Mouse (Mus musculus) hindbrain, embryonic 11.5 days (tissue): Measurements from ENCODE around the gene E330034G19Rik. TPM values are rescaled to one million over a fixed set of nuclear protein-coding genes. Genes with fewer than 3 reads are reported as not detected.
"Not testable (repeated sequence)": the region's sequence is repeated elsewhere in the genome, so short reads cannot be mapped to it uniquely, and the experiment has no call there.

Source experiments
- ATAC-seq: fragments of 200-750 bp; cut with Nextera tagmentation; 2 replicates; pipeline ENCODE4 v1.8.0; 2017; ENCODE audit warnings: mild to moderate bottlenecking, moderate TSS enrichment, moderate library complexity; ENCODE audit not compliant: low FRiP score
- DNase-seq: peaks from one replicate; pipeline ENCODE4 v3.0.0-alpha.2; 2015; ENCODE audit warnings: low spot score
- H3K27ac ChIP-seq: fragments of 300-500 bp; sonication (generic); 2 replicates; pipeline ENCODE4 v1.5.1; 2014; ENCODE audit warnings: mild to moderate bottlenecking, low read depth, low read length
- H3K27me3 ChIP-seq: fragments of 300-500 bp; sonication (generic); 2 replicates; pipeline ENCODE4 v1.6.1; 2014; ENCODE audit warnings: mild to moderate bottlenecking, low read length, moderate library complexity, mixed read lengths; ENCODE audit not compliant: control insufficient read depth, insufficient read depth
- H3K36me3 ChIP-seq: fragments of 300-500 bp; sonication (generic); 2 replicates; pipeline ENCODE4 v1.6.1; 2014; ENCODE audit warnings: mild to moderate bottlenecking, low read length, moderate library complexity, mixed read lengths; ENCODE audit not compliant: control insufficient read depth, insufficient read depth
- H3K4me1 ChIP-seq: fragments of 300-500 bp; sonication (generic); replicated peaks from 2 replicates; pipeline ENCODE4 v1.6.1; 2014; ENCODE audit warnings: low read length, mixed read lengths; ENCODE audit not compliant: control insufficient read depth, insufficient read depth
- H3K4me2 ChIP-seq: fragments of 300-500 bp; sonication (generic); replicated peaks from 2 replicates; pipeline ENCODE4 v1.6.1; 2014; ENCODE audit warnings: mild to moderate bottlenecking, low read depth, low read length
- H3K4me3 ChIP-seq: fragments of 300-500 bp; sonication (generic); 2 replicates; pipeline ENCODE4 v1.5.1; 2014; ENCODE audit warnings: low read depth, low read length
- H3K9ac ChIP-seq: fragments of 300-500 bp; sonication (generic); 2 replicates; pipeline ENCODE4 v1.6.1; 2014; ENCODE audit warnings: low read depth, low read length
- H3K9me3 ChIP-seq: fragments of 300-500 bp; sonication (generic); 2 replicates; pipeline ENCODE4 v1.6.1; 2016; ENCODE audit warnings: low read length; ENCODE audit not compliant: control insufficient read depth
- WGBS: fragments of 180-500 bp; shearing (Covaris S2); extraction: QIAGEN DNeasy Blood & Tissue Kit; methylation state at CpG from one replicate; pipeline ENCODE4 v1.1.7; 2014; 5-methylcytosine and 5-hydroxymethylcytosine counted together
- polyA plus RNA-seq: library from polyadenylated mRNA; unstranded; fragments of >200 nt; fragmentation: Nextera tagmentation; extraction: Ambion mirVana; gene quantifications from 2 replicates; pipeline ENCODE4 v1.2.1, GENCODE M21; 2014

Gene E330034G19Rik
- polyA plus RNA-seq, 1 experiment from 2014 or later: not detected

GRCm38 (mm10) chr14:24293631-24294030 lies 617 bp downstream of the E330034G19Rik start:
- Histone ChIP-seq H3K9ac (no peak overlapping the region), H3K27ac (no peak overlapping the region), H3K36me3 (no peaks in the 10 kb centered on the region), H3K4me3 (no peak overlapping the region), H3K9me3 (no peaks in the 10 kb centered on the region), H3K27me3 (no peaks in the 10 kb centered on the region), H3K4me1 (no peaks in the 10 kb centered on the region), H3K4me2 (no peak overlapping the region)
- 84% methylated on average over 5 of the region's 5 CpGs for WGBS
- ATAC-seq: no peak
- DNase-seq: no peak

- H3K4me2 ChIP-seq, H3K9ac ChIP-seq, ATAC-seq, DNase-seq, H3K4me1 ChIP-seq, H3K27me3 ChIP-seq, H3K9me3 ChIP-seq, H3K27ac ChIP-seq, H3K36me3 ChIP-seq, H3K4me3 ChIP-seq: not testable (repeated sequence)
- WGBS: 86% methylated on average over 1 of the region's 1 CpGs
Measured at GRCm38 (mm10) chr14:24302126-24302525, 9.1 kb downstream of the E330034G19Rik start.

GRCm38 (mm10) chr14:24306667-24307066 lies 13.7 kb downstream of the E330034G19Rik start:
- DNase-seq: no peak
- Histone ChIP-seq H3K4me1 (no peaks in the 10 kb centered on the region), H3K36me3 (no peaks in the 10 kb centered on the region), H3K4me3 (no peak overlapping the region), H3K4me2 (no peak overlapping the region), H3K27ac (no peak overlapping the region), H3K9me3 (no peaks in the 10 kb centered on the region), H3K27me3 (no peaks in the 10 kb centered on the region), H3K9ac (no peak overlapping the region)
- no peak for ATAC-seq
- 82% methylated on average over 6 of the region's 6 CpGs for WGBS

- no peak overlapping the region for H3K4me2 ChIP-seq
- no peak overlapping the region for H3K27ac ChIP-seq
- no peaks in the 10 kb centered on the region for H3K4me1 ChIP-seq
- H3K27me3 ChIP-seq: no peaks in the 10 kb centered on the region
- WGBS: 96% methylated on average over 1 of the region's 1 CpGs
- H3K36me3 ChIP-seq: no peaks in the 10 kb centered on the region
- H3K4me3 ChIP-seq: no peak overlapping the region
- no peak overlapping the region for H3K9ac ChIP-seq
- no peaks in the 10 kb centered on the region for H3K9me3 ChIP-seq
- no peak for DNase-seq
- ATAC-seq: no peak
Measured at GRCm38 (mm10) chr14:24307146-24307545, 14.1 kb downstream of the E330034G19Rik start.

- ATAC-seq: no peak
- DNase-seq: peak; percentile 80
- no peaks in the 10 kb centered on the region for H3K36me3 ChIP-seq
- no peak overlapping the region for H3K9ac ChIP-seq
- H3K4me2 ChIP-seq: no peak overlapping the region
- no peak overlapping the region for H3K27ac ChIP-seq
- no peaks in the 10 kb centered on the region for H3K27me3 ChIP-seq
- H3K4me1 ChIP-seq: no peaks in the 10 kb centered on the region
- WGBS: 41% methylated on average over 3 of the region's 3 CpGs
- no peaks in the 10 kb centered on the region for H3K9me3 ChIP-seq
- no peak overlapping the region for H3K4me3 ChIP-seq
Measured at GRCm38 (mm10) chr14:24311110-24311509, 18.1 kb downstream of the E330034G19Rik start.

- H3K36me3 ChIP-seq, H3K9me3 ChIP-seq, H3K9ac ChIP-seq, H3K4me2 ChIP-seq, H3K27ac ChIP-seq, H3K4me3 ChIP-seq, ATAC-seq, H3K27me3 ChIP-seq, DNase-seq, H3K4me1 ChIP-seq: not testable (repeated sequence)
- 86% methylated on average over 3 of the region's 3 CpGs for WGBS
Measured at GRCm38 (mm10) chr14:24347007-24347406, 54.0 kb downstream of the E330034G19Rik start.

- Histone ChIP-seq H3K36me3 (no peaks in the 10 kb centered on the region), H3K27ac (no peak overlapping the region), H3K9me3 (no peaks in the 10 kb centered on the region), H3K9ac (no peak overlapping the region), H3K4me2 (no peak overlapping the region), H3K4me1 (no peaks in the 10 kb centered on the region), H3K27me3 (no peaks in the 10 kb centered on the region), H3K4me3 (no peak overlapping the region)
- peak; percentile 70 for DNase-seq
- ATAC-seq: no peak
- WGBS: 65% methylated on average over 22 of the region's 22 CpGs
Measured at GRCm38 (mm10) chr14:24358295-24358951, 65.4 kb downstream of the E330034G19Rik start.

Other genes with a start within 250 kb of the E330034G19Rik start
- 20.8 and 26.9 TPM in 2 replicates for gene Dlg5, start 47.3 kb upstream of the E330034G19Rik start, polyA plus RNA-seq
- gene Polr3a, start 193.8 kb downstream of the E330034G19Rik start, polyA plus RNA-seq: 19.9 and 22.4 TPM in 2 replicates
- 1,026 and 1,035 TPM in 2 replicates for gene Rps24, start 193.9 kb downstream of the E330034G19Rik start, polyA plus RNA-seq